Mouse (Mus musculus) thymus, postnatal 36 days (tissue): ENCODE data around the gene Aox4.
A peak's percentile ranks its signal among the peaks of the same experiment; 100 is the strongest.

ENCODE experiments used
- DNase-seq, 2 experiments: peaks; one replicate each; pipeline ENCODE4 v3.0.0; 2022; ENCODE audit warnings: mixed read lengths in 2 of 2

Gene Aox4

GRCm38 (mm10) chr1:58210203-58210602 lies at the start of gene Aox4:
Aox4 (plus strand) TSS chr1:58210397.
- DNase-seq, result no peak

- no peak for DNase-seq
These were observed 40.3 kb upstream of the Aox4 start for GRCm38 (mm10) chr1:58169893-58170292.

- no peak for DNase-seq
These were observed 21.6 kb upstream of the Aox4 start for GRCm38 (mm10) chr1:58188514-58189175.

GRCm38 (mm10) chr1:58194317-58194716 lies 15.9 kb upstream of the Aox4 start:
- no peak for DNase-seq

GRCm38 (mm10) chr1:58194988-58195387 lies 15.2 kb upstream of the Aox4 start:
- no peak for DNase-seq

DNA sequence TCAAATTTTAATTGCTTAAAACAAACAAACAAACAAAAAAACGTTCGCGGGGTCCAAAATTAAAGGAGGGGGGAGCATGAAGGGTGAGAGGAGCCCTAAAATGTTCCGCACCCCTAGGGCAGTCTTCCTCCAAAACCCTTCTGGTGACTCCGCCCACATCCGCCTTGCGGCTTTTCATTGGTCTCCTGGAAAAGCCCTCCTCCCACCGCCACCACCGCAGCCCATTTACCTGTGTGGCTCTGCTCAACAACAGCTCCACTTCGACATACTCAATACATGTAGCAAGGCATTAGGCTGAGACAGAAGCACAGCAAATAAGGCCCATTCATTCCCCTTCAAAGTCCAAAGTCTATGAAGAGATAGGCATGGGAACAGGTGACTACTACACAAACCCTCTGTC lies 14.7 kb upstream of the Aox4 start:
- DNase-seq, result peak; percentile 79 to 81

- no peak for DNase-seq
These were observed 13.2 kb upstream of the Aox4 start for GRCm38 (mm10) chr1:58197023-58197422.

DNA sequence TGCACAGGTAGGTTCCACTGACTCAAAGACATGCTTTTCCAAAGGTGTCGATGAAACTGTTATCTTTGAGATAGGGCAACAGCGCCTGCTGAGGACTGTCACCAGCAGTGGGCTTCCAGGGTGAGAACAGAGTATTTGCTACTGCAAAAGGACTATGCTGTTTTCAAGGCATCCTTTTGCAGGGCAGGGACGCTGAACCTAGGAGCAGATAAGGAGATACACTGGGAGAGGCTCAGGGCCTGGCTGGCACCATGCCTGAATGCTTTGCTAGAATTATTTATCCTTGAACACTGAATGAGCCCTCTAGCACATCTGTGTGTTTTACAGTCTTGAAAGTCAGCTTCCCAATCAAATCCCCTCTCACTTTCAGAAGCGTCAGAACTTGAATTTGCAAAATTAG lies 11.8 kb upstream of the Aox4 start:
- no peak for DNase-seq

DNA sequence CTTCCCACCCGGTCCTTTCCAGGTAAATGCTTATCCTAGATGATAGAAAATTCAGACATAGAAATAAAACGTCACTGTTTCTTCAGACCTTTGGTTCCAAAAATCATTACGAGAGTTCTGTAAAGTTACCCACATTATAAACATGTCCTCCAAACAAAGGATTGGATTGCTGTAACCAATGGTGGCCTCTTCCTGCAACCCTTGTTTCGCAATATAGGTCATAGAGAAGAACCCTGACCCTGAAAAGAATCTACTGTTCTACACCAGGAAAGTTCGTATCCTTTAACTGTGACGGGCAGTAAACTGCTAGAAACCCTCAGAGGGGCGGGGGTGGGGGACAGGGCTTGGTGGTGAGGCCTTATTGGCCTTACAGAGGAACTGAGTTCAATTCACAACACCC lies 2.6 kb downstream of the Aox4 start:
- no peak for DNase-seq

- no peak for DNase-seq
These were observed 3.6 kb downstream of the Aox4 start for GRCm38 (mm10) chr1:58213838-58214237.

GRCm38 (mm10) chr1:58215353-58215752 lies 5.2 kb downstream of the Aox4 start:
- DNase-seq, result no peak

DNA sequence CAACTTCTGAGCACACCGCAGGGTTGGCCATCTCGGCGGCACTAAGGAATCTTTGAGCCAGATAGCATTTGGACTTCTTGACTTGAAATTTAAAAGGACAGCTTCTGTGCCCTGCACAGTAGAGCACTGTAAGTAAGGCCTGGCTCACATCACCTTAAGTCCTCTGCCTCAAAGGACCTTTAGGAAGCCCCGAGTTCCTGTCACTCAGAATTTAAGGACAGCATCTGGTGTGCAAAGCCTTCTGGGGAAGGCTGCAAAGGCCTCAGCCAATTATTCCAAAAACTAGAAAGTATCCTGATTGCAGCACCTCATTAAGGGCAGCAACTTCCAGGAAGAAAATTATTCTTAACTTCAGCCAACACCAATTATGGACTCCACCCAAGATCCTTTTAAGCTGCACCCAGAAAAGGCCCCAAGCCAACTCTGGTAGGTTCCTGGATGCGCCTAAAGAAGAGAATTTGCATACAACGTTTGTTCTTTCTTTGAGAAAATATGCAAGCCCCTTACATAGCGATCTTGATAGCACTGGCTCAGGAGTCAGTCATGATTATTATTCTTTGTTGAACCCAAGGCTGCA lies 5.8 kb downstream of the Aox4 start:
- no peak for DNase-seq

DNA sequence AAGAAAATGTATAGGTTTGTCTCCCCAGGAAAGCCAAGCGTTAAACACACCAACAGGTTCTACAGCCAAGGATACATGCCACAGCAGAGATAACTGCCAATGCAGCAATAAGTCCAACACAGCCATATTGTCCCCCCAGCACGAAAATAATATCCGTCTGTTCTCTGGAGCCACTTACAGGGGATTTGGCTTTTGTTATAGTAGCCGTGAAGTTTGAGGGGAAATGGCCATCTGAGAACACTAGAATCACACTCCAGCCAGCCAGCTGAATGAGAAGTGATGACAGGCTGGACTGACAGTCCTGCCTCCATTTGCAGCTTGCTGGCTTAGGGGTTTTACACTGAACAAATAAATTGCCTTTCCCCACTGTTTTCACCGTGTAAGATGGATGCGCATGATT lies 10.9 kb downstream of the Aox4 start:
- DNase-seq, result no peak

DNA sequence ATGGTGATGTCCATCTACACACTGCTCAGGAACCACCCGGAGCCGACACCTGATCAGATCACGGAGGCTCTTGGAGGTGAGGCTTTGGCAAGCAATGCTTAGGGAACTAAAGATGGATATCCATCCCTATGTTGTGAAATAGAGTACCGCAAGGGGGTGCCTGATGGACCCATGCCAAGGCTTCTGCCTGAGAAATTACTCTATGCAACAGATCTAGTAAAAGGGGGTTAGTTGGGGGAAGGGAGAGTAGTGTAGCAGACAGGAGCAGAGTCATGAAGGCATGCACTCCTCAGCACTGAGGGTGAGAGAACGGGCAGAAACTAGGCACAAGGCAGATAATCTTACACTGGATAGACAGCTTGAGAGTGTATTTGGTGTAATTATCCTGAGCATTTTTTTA lies 11.7 kb downstream of the Aox4 start:
- no peak for DNase-seq

DNA sequence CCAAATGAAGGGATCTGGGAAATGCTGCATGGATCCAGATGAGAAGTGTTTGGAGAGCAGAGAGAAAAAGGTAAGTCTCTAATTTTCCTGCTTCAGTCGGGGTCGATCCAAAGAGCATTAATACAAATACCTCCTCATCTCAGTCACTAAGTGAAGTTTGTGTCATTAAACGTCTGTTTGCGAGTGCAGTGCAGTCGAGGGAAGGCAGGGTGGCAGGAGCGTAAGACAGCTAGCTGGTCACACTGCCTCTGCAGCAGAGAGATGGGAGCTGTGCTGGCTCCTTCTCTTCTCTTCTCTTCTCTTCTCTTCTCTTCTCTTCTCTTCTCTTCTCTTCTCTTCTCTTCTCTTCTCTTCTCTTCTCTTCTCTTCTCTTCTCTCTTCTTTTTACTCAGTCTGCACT lies 17.9 kb downstream of the Aox4 start:
- no peak for DNase-seq

DNA sequence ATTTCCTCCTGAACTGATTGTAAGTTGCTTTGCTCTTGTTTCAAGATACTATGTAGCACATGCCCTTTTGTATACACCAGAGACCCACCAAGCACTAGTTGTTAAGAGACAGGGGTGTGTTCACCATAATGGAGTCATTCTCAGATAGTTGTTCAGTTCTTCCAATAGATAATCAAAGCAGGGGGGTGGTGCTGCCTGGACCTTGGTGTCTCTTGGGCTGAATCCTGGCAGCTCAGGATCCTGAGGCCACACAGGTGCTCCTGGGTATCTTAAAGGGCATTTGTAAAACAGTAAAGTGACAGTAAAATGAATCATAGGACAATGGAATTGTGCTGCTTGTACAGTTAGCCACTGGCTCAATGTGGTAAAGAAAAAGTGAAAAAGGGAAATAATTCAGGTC lies 18.7 kb downstream of the Aox4 start:
- no peak for DNase-seq

DNA sequence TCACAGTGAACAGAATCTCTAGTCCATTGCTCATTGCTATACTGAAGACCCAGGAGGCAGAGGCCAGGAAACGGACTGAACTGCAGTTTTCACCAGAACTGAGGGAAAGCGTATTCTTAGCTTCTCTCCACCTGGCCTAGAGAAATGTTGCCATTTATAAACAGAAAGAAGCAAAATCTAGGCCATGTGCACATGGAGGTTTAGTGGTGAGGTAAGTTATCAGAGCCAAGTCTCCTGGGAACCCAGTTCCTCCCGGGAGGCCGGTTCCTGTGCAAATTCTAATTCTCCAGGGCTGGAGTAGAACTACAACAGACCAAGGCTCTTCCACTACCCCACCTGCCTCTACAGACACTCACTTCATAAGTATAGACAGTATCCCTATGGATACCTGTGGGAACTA lies 19.6 kb downstream of the Aox4 start:
- DNase-seq, result no peak

DNA sequence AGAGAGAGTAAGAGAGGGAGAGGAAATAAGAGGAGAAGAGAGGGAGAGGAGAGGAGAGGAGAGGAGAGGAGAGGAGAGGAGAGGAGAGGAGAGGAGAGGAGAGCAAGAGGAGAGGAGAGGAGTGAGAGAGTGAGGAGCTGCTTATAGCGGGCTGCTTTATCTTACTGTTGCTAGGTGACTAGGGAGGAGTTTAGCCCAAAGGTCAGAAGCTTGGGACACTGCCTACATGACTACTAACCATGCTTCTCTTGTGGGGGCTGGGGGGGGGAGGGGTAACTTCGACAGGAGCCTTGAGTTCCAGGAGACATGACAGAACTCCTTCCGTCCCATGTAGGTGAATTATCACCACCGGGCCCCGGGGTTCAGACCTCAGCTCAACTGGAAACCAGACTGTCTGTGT lies 20.3 kb downstream of the Aox4 start:
- no peak for DNase-seq

DNA sequence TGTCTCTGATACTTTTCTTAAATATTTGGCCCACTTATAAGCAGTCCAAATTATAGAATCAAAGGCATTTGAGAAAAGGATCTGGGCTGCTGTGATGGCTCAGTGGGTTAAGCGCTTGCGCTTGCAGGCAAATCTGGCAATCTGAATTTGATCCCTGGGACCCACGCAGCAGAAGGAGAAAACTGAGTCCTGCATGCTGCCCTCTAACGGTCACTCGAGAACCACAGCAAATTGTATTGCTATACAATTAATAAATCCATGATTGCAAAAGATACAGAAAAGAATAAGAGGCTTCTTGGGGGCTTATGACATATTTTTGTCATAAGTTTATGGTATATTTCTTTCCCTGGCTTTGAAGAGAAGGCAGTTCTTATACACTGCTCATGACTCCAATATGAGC lies 25.2 kb downstream of the Aox4 start:
- DNase-seq, result no peak

DNA sequence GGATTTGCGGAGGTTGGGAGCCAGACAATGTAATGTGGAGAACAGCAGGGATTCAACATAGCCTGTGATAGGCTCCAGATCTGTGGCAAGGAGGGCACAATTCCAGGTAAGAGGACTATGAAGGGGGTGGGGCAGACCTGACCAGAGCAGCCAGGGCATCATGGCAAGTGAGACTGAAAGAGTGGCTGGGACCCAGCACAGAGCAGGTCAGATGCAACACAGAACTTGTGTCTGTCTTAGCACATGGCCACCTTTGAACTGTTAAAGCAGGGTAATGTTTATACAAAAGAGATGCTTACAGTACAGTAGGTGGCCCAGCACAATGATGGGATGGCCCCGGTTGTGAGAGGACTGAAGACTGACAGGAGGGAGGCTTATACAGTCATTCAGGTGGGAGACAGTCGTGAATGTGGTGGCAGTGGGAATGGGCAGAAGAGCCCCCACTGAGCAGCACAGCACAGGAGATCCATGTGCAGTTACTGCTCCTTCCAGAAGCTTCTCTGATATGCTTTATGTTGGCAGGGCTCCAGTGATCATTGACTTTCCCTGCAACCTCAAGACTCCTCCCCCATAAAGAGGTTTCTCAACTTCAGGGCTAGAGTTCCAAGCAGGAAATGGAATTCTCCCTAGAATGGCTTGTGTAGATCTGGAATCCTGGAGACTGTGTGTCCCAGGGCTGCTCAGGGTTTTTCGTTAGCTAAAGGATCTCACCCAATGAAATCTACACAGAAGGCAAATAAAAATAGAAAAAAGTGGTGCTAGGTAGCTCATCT lies 27.5 kb downstream of the Aox4 start:
- DNase-seq, result no peak

DNA sequence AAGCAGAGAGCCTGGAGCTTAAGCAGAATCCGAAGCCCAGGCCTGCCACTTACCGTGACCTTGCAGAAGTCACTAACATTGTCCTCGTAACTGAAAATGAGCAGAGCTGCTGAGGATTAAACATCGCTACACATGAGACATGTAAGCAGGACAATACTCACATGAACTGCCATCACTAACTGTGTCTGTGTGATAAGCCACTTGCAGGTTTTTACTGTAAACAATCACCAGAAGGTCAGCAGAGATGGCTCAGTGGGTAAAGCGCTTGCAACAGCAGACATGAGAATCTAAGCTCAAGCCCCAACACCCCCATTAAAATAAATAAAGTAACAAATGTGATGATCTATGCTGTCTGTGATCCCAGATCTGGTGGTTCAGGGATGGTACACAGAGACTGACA lies 28.2 kb downstream of the Aox4 start:
- no peak for DNase-seq

- DNase-seq, result no peak
These were observed 28.8 kb downstream of the Aox4 start for GRCm38 (mm10) chr1:58238961-58239360.

DNA sequence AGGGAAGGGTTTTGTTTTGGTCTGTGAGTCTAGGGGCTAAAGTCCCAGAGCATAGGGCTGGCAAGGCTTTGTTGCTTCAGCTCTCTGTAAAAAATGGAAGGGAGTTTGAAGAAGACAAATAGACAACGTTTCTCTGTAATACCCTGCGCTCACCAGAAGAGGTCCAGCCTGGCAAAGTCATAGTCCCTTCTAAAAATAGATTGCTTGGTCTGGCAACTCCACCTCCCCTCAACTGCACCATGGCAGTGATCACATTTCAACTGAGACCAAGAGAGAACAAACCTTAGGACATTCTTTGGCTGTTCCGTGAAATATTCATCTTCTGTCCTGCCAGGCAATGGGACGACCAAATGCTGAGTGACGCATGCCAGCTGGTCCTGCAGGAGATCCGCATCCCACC lies 30.1 kb downstream of the Aox4 start:
- no peak for DNase-seq

- no peak for DNase-seq
These were observed 34.3 kb downstream of the Aox4 start for GRCm38 (mm10) chr1:58244487-58244886.
